Mouse (Mus musculus) bone marrow macrophage, adult 2 months (primary cell): Measurements from ENCODE around the gene Spag17. TPM values are rescaled to one million over a fixed set of nuclear protein-coding genes. Genes with fewer than 3 reads are reported as not detected.

ENCODE experiments used
- H3K27ac ChIP-seq: 2 replicates; pipeline ENCODE4 v1.5.1; 2012; ENCODE audit warnings: low read depth, low read length; ENCODE audit not compliant: insufficient read depth
- H3K4me1 ChIP-seq: 2 replicates; pipeline ENCODE4 v1.6.1; 2012; ENCODE audit warnings: low read length; ENCODE audit not compliant: control insufficient read depth, insufficient read depth
- H3K4me3 ChIP-seq: 2 replicates; pipeline ENCODE4 v1.5.1; 2012; ENCODE audit warnings: mild to moderate bottlenecking, low read length, moderate library complexity; ENCODE audit not compliant: insufficient read depth
- CTCF ChIP-seq: IDR thresholded peaks from 2 replicates; pipeline ENCODE4 v1.5.1; 2012; ENCODE audit warnings: low read depth, mild to moderate bottlenecking, low read length, moderate library complexity
- POLR2A ChIP-seq: IDR thresholded peaks from 2 replicates; pipeline ENCODE4 v1.6.1; 2012; ENCODE audit warnings: mild to moderate bottlenecking, low read depth, low read length, borderline replicate concordance
- polyA plus RNA-seq: library from polyadenylated mRNA; stranded (reverse); fragments of >200 nt; gene quantifications from 2 replicates; pipeline ENCODE4 v1.2.4, GENCODE M21; 2012; ENCODE audit not compliant: missing spikeins, insufficient read depth, insufficient read length

The Spag17 gene
- polyA plus RNA-seq, 1 experiment: not detected

DNA sequence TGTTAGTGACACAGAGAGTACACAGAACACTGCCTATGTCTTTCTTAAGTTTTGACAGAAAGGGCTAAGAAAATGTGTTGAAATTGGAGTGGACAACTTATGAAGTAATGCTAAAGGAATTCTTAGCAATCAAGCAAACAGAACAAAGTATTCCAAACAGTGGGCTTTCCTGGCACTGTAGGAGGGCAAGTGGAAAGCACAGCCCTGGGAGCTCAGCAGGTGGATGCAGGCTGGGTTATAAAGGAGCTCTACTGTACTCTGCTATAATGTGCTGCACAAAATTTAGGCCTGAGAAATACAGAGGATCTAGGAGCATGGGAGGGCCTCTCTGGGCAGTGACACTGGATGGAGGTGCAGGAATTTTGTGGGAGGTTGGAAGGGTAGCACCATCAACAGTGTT, 71.3 kb downstream of the Spag17 start:
- no peak for TF ChIP-seq POLR2A
- Histone ChIP-seq H3K27ac (no peak overlapping the region), H3K4me1 (no peaks in the 10 kb centered on the region), H3K4me3 (no peak overlapping the region)

DNA sequence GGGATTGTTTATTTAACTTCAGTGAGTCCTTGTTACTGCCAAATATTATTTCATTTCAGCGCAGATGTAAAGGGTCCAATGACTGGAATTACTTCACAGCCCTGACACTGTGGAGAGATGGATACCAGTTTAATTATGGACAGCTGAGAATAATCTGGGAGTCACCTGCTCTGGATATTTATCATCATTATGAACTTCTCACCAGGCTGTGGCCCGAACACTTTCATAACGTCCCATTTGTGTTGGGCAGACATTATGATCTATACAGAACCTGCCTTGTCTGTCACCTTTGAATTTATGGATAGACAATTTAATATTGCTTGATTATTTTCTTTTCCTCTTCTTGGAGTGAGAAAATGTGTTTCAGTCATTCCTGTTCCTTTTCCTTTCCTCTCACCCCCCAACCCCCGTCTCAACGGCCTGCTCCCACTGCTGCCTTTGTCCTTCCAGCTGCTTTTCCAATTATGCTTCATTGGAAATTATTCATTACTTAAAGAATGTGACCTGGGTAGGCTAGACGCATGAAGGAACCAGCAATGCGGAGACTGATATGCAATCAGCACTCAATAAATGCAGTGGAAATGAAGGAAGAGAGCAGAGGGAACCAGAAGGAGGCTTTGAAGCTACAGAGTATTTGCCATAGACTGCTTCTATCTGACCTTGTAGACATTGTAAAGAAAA, 74.7 kb downstream of the Spag17 start:
- Histone ChIP-seq H3K27ac (no peak overlapping the region), H3K4me3 (no peak overlapping the region)
- TF ChIP-seq CTCF (no peak), POLR2A (no peak)

DNA sequence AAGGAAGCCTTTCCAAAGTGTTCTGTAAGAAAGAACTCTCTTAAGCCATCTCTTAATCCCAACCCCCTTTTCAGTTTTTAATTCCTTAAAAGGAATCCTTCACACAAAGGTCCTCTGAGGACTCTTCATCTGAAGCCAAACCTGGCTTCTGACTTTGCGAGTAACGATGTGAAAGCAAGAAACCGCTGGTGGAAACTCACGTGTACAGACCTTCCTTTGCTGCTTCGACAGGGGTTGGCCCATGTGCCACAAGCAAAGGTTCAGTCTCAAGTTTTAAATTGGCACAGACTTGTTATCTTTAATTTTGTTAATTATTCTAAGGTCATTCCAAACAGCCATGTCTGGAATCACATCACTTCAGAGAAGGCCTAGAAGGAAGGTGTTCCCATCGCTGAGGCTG, 79.1 kb downstream of the Spag17 start:
- Histone ChIP-seq H3K4me1 (no peaks in the 10 kb centered on the region), H3K4me3 (no peak overlapping the region), H3K27ac (no peak overlapping the region)
- TF ChIP-seq CTCF: no peak
- no peak for TF ChIP-seq POLR2A

More for the DNA sequence above, 74.7 kb downstream of the Spag17 start:
- no peaks in the 10 kb centered on the region for H3K4me1 ChIP-seq

DNA sequence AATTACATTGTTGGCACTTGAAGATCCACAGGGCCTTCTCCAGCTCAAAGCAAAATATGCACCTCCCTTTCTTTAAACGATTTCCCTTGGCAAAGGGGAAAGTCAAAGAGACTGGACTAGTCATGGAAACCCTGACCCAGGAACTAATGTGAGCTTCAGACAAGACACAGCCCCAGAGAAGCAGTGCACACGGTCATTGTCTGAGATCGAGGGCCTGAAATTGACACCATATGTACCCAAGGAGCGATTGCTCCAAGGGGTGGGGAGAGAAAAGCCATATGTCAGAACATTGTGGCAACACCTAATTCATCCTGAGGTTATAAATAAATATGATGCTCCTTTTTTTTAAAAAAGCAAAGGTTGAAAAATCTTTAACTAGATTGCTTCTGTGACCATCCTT, 80.7 kb downstream of the Spag17 start:
- Histone ChIP-seq H3K4me1 (no peaks in the 10 kb centered on the region), H3K27ac (no peak overlapping the region), H3K4me3 (no peak overlapping the region)
- no peak for TF ChIP-seq POLR2A
- no peak for TF ChIP-seq CTCF

DNA sequence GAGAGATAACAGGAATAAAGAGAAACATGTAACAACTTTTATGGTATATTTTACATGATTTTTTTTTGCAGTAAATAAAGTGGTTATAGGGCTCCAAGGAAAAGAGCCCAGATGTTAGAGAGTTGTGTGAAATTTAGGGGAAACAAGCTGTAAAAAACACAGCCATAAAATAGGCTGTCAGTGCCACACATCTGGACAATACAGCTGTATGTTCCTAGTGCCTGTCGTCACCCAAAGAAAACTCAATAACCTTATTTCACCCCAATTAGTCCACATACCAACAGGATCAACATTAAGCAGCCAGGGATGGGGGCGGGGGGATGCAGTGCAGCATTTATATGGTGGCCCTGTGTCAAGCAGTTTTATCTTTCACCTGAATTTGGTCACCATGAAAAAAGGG, 81.1 kb downstream of the Spag17 start:
- no peak overlapping the region for H3K4me3 ChIP-seq
- H3K4me1 ChIP-seq: no peaks in the 10 kb centered on the region
- no peak overlapping the region for H3K27ac ChIP-seq
- TF ChIP-seq POLR2A (no peak), CTCF (no peak)

DNA sequence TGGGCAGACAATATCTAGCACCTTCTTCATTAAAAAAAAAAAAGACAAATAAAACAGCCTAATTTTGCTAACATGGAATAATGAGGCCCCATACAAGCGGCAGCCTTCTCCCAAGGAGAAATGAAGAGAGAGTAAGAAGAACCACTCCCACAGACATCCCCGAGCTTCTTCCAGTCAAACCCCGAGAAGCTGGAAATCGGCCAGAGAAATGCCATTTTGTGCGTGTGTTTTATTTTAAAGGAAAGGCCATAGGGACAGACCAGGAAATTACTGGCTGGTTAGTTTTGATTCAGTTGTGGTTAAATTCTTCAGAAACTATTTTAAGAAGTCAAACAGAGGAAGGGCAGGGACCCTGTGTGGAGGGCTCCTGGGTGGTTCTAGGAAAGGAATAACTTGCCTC, 85.6 kb downstream of the Spag17 start:
- H3K27ac ChIP-seq: no peak overlapping the region

DNA sequence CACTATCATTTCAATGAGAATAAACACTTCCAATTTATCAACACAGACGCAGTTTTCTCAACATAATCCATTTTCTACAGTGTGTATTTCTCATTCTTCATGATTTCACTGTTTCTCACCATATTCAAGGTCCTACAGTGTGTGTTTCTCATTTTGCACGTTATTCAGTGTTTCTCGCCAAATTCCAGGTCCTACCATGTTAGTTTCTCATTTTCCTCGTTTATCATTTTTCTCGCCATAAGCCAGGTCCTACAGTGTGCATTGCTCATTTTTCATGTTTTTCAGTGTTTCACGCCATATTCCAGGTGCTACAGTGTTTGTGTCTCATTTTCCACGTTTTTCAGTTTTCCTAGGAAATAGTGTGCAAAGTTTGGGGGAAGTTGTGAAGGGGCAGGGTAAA, 95.8 kb downstream of the Spag17 start:
- Histone ChIP-seq H3K27ac (no peak overlapping the region), H3K4me1 (no peaks in the 10 kb centered on the region), H3K4me3 (no peak overlapping the region)
- TF ChIP-seq CTCF: no peak
- no peak for TF ChIP-seq POLR2A

More for the DNA sequence above, 85.6 kb downstream of the Spag17 start:
- no peak for TF ChIP-seq CTCF
- no peak for TF ChIP-seq POLR2A
- Histone ChIP-seq H3K4me1 (no peaks in the 10 kb centered on the region), H3K4me3 (no peak overlapping the region)

DNA sequence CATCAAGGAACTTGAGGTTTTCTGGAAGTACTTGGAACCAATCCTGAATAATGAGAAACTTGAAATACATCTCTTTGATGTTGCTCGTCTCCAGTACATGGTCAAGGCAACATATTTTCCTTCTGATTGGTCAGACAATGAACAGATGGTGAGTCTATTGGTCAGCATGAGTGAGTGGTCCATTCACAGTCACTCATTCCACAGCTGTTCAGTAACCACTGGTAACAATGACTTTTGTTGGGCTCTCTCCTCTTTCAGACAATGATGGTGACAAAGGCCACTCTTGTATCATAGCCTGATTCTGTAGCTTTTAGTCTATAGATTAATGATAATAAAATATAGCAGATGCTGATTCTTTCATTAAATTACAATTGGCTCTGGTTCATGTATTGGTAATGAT, 119.5 kb downstream of the Spag17 start:
- H3K27ac ChIP-seq: no peak overlapping the region
- H3K4me1 ChIP-seq: no peaks in the 10 kb centered on the region
- no peak overlapping the region for H3K4me3 ChIP-seq
- TF ChIP-seq POLR2A (no peak), CTCF (no peak)

DNA sequence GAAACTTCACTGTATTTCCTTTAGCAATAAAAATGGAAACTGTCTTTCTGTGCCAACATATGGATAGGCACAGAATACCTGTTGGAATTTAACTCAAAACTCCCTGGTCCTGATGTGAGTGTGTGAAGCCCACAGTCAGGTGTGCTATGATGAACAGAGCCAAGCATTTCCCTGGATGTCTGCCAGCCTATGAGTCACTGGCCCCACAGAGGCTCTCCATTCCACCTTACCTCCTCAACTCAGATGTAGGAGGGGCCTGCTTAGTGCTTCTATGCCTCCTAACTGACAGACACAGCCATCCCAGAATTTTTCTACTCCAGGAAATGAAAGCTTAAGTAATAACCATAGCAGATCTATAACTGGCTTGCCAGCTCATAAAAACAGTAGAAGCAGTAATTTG, 124.6 kb downstream of the Spag17 start:
- Histone ChIP-seq H3K4me1 (no peaks in the 10 kb centered on the region), H3K27ac (no peak overlapping the region), H3K4me3 (no peak overlapping the region)
- TF ChIP-seq CTCF: no peak
- TF ChIP-seq POLR2A: no peak

DNA sequence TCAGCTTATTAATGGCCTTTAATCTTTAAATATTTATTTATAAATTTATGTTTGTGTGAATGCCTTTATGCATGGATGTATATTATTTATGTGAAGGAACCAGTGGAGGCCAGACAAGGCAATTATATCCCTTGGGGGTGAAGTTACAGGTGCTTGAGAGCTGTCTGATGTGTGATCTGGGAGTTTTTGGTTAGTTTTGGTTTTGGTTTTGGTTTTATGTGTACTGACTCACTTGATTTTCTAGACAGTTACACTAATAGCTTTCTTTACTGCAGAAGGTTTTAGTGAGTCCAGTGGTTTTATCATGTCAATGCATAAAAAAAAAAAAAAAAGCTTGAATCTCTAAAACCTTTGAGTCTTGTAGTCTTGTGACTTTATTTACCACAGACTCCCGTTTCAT, 128.9 kb downstream of the Spag17 start:
- no peaks in the 10 kb centered on the region for H3K4me1 ChIP-seq
- no peak overlapping the region for H3K4me3 ChIP-seq
- TF ChIP-seq POLR2A (no peak), CTCF (no peak)
- H3K27ac ChIP-seq: no peak overlapping the region

DNA sequence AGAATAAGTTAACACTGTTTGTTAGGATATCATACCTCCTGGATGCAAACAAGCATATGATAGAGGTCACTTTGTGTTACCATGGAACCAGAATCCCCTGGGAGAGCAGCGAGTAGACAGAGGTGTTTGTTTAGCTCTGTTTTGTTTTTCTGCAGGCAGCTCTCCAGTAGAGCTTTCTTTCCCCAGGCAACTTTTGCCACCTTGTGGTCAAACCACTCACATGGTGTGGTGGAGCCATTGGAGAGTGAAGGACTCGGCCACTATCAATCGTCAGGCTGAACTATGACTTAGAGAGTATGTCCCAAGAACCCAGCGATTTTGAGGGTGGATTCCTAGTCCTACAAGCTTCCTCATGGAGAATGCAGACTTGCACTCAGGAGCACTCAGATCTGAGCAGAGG, 146.1 kb downstream of the Spag17 start:
- TF ChIP-seq CTCF (no peak), POLR2A (no peak)
- no peaks in the 10 kb centered on the region for H3K4me1 ChIP-seq
- no peak overlapping the region for H3K27ac ChIP-seq
- no peak overlapping the region for H3K4me3 ChIP-seq
